Mouse (Mus musculus): ENCODE measurements around the gene Nasp. TPM values are rescaled to one million over a fixed set of nuclear protein-coding genes. Genes with fewer than 3 reads are reported as not detected.
"Not testable (repeated sequence)": the region's sequence is repeated elsewhere in the genome, so short reads cannot be mapped to it uniquely, and the experiment has no call there.

Gene Nasp
- total and polyA plus RNA-seq, 3 experiments, result 3.0 to 18.3 (median 16.9) TPM

DNA sequence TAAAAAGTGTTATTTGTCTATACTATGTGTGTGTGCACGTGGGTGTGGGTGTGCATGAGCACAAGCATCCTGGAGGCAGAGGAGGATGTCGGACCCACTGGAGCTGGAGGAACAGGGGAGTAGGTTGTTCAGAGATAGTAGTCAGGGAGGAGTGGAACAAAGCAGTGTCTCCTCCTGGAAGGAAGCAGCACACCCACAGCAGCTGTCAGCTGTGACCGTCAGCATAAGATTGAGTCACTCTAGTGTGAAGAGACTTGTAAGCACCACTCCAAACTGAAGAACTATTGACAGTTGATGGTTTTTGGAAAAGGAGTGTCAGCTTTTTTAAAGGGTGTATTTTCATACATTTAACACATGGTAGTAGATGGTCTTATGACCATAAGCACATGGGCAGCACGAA lies 38.9 kb upstream of the Nasp start:
- no peaks in the 10 kb centered on the region for H3K79me2 ChIP-seq (replicated peaks; ENCODE audit: control insufficient read depth, insufficient read depth, low read length)
- intact Hi-C loops (cut with DNase I), result no loop called here
- H3K27ac ChIP-seq, result no peak overlapping the region
- H3K4me1 ChIP-seq (ENCODE audit: control insufficient read depth, insufficient read depth, low read length), result no peaks in the 10 kb centered on the region
- no peak for TF ChIP-seq EP300 (IDR thresholded peaks at IDR 0.05; ENCODE audit: insufficient read depth, low read depth, low read length)
- no peak for TF ChIP-seq CTCF (IDR thresholded peaks at IDR 0.05)
- TF ChIP-seq POLR2A (IDR thresholded peaks at IDR 0.05; ENCODE audit: insufficient read depth, low read depth, low read length), result no peak
- no peaks in the 10 kb centered on the region for H3K27me3 ChIP-seq (ENCODE audit: control insufficient read depth, insufficient read depth, low read length)
- H3K4me3 ChIP-seq, result no peak overlapping the region
- no peak for DNase-seq
- H3K9ac ChIP-seq (ENCODE audit: low read depth, low read length), result no peak overlapping the region
- WGBS, result 36% methylated on average over 4 of the region's 4 CpGs
- H3K36me3 ChIP-seq (ENCODE audit: control insufficient read depth, insufficient read depth, low read length), result no peaks in the 10 kb centered on the region

DNA sequence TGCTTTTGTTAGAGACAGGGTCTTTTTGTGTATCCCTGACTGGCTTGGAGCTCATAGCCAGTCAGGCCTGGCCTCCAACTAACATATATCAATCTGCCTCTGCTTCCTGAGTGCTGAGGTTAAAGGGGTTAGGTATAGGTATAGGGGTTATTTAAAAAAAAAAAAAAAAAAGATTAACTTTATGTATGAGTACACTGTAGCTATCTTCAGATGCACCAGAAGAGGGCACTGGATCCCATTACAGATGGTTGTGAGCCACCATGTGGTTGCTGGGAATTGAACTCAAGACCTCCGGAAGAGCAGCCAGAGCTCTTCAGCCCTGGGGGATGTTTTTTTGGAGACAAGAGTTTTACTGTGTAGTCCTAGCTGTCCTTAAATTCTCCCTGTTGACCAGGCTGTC lies 34.3 kb upstream of the Nasp start:
- no peaks in the 10 kb centered on the region for H3K36me3 ChIP-seq (ENCODE audit: control insufficient read depth, insufficient read depth, low read length)
- H3K79me2 ChIP-seq (replicated peaks; ENCODE audit: control insufficient read depth, insufficient read depth, low read length), result no peaks in the 10 kb centered on the region
- no peak overlapping the region for H3K9ac ChIP-seq (ENCODE audit: low read depth, low read length)
- no peak overlapping the region for H3K4me3 ChIP-seq
- TF ChIP-seq POLR2A (IDR thresholded peaks at IDR 0.05; ENCODE audit: insufficient read depth, low read depth, low read length) (no peak), EP300 (IDR thresholded peaks at IDR 0.05; ENCODE audit: insufficient read depth, low read depth, low read length) (no peak), CTCF (IDR thresholded peaks at IDR 0.05) (no peak)
- 100% methylated on average over 1 of the region's 1 CpGs for WGBS
- no peak for DNase-seq
- H3K4me1 ChIP-seq (ENCODE audit: control insufficient read depth, insufficient read depth, low read length), result no peaks in the 10 kb centered on the region
- intact Hi-C loops (cut with DNase I), result no loop called here
- H3K27me3 ChIP-seq (ENCODE audit: control insufficient read depth, insufficient read depth, low read length), result no peaks in the 10 kb centered on the region
- no peak overlapping the region for H3K27ac ChIP-seq

DNA sequence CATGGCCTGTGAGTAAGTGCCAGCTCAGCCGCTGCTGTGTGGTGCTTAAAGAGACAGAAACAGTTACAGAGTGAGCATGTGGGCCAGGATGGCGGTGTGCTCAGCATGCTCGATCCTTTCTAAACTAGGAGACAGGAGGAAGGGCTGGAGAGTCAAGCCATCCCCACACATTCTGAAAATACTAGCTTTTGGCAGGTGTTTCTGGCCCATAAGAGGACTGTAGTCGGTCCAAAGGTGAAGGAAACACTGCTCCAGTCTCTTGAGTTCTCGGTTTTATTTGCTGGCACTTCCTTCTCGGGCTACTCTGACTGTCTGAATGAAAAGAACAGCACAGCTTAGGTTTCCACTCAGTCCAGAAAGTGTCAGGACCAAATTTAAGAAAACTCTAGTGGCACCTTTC lies 33.1 kb upstream of the Nasp start:
- H3K4me3 ChIP-seq, result no peak overlapping the region
- DNase-seq, result no peak
- no peak overlapping the region for H3K27ac ChIP-seq
- TF ChIP-seq EP300 (IDR thresholded peaks at IDR 0.05; ENCODE audit: insufficient read depth, low read depth, low read length) (no peak), POLR2A (IDR thresholded peaks at IDR 0.05; ENCODE audit: insufficient read depth, low read depth, low read length) (no peak), CTCF (IDR thresholded peaks at IDR 0.05) (no peak)
- no peaks in the 10 kb centered on the region for H3K27me3 ChIP-seq (ENCODE audit: control insufficient read depth, insufficient read depth, low read length)
- no peaks in the 10 kb centered on the region for H3K79me2 ChIP-seq (replicated peaks; ENCODE audit: control insufficient read depth, insufficient read depth, low read length)
- 73% methylated on average over 6 of the region's 6 CpGs for WGBS
- no peak overlapping the region for H3K9ac ChIP-seq (ENCODE audit: low read depth, low read length)
- intact Hi-C loops (cut with DNase I), result no loop called here
- H3K4me1 ChIP-seq (ENCODE audit: control insufficient read depth, insufficient read depth, low read length), result no peaks in the 10 kb centered on the region
- no peaks in the 10 kb centered on the region for H3K36me3 ChIP-seq (ENCODE audit: control insufficient read depth, insufficient read depth, low read length)

DNA sequence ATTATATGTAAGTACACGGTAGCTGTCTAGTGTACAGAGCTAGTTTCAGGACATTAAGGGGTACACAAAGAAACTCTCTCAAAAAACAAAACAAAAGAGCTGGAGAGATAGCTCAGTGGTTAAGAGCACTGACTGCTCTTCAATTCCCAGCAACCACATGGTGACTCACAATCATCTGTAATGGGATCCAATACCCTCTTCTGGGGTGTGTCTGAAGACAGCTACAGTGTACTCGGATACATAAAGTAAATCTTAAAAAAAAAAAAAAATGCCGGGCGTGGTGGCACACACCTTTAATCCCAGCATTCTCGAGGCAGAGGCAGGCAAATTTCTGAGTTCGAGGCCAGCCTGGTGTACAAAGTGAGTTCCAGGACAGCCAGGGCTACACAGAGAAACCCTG lies 32.2 kb upstream of the Nasp start:
- H3K9ac ChIP-seq (ENCODE audit: low read depth, low read length); DNase-seq; H3K36me3 ChIP-seq (ENCODE audit: control insufficient read depth, insufficient read depth, low read length); intact Hi-C loops (cut with DNase I); H3K79me2 ChIP-seq (replicated peaks; ENCODE audit: control insufficient read depth, insufficient read depth, low read length); H3K27me3 ChIP-seq (ENCODE audit: control insufficient read depth, insufficient read depth, low read length); H3K4me3 ChIP-seq; H3K4me1 ChIP-seq (ENCODE audit: control insufficient read depth, insufficient read depth, low read length); H3K27ac ChIP-seq: not testable (repeated sequence)
- WGBS, result 78% methylated on average over 6 of the region's 6 CpGs

DNA sequence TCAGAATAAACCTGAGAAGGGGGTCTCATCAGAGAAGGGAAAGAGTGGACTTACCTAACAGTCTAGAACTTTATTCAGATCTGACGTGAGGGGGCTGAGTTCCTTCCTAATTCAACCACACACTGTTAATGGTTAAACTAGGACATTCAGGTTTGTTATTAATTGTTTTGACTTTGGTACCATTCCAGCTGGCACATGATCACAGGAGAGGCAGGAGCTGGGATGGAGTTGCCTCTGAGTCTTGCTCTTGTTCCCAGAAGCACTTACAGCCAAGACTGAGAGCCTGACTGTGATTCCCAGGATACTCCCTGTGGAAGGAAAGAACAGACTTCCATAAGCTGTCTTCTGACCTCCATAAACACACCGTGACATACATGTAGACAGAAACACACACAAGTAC lies 31.7 kb upstream of the Nasp start:
- peaks cover 2% of the 10 kb centered on the region for H3K4me1 ChIP-seq (ENCODE audit: control insufficient read depth, insufficient read depth, low read length)
- no peak for DNase-seq
- intact Hi-C loops (cut with DNase I), result no loop called here

DNA sequence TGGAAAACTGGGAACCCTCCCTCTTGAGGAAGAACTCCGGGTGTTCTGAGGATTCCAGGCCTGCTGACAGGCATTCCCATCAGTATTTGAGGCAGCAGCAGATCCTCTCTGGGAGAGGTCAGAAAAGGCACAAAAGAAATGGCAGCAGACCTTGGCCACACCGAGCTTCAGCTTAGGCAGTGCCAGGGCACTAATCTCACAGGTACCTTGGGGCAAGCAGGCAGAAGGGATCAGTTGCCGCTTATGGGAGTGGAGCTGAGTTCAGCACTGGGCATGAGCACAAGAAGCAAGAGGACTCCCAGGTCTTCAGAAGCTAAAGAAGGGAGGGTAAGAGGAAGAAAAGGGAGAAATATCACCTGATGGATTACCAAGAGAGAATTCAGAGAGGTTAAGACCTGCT lies 30.2 kb upstream of the Nasp start:
- Histone ChIP-seq H3K27ac (no peak overlapping the region), H3K36me3 (ENCODE audit: control insufficient read depth, insufficient read depth, low read length) (no peaks in the 10 kb centered on the region; the same call in 1 of the 2 replicates), H3K9ac (ENCODE audit: low read depth, low read length) (no peak overlapping the region), H3K4me1 (ENCODE audit: control insufficient read depth, insufficient read depth, low read length) (peaks cover 2% of the 10 kb centered on the region), H3K27me3 (ENCODE audit: control insufficient read depth, insufficient read depth, low read length) (no peaks in the 10 kb centered on the region), H3K4me3 (no peak overlapping the region), H3K79me2 (replicated peaks; ENCODE audit: control insufficient read depth, insufficient read depth, low read length) (no peaks in the 10 kb centered on the region)
- 58% methylated on average over 3 of the region's 3 CpGs for WGBS
- intact Hi-C loops (cut with DNase I), result no loop called here
- no peak for TF ChIP-seq CTCF (IDR thresholded peaks at IDR 0.05)
- TF ChIP-seq EP300 (IDR thresholded peaks at IDR 0.05; ENCODE audit: insufficient read depth, low read depth, low read length), result no peak
- no peak for TF ChIP-seq POLR2A (IDR thresholded peaks at IDR 0.05; ENCODE audit: insufficient read depth, low read depth, low read length)
- no peak for DNase-seq

More for the DNA sequence above, 31.7 kb upstream of the Nasp start:
- TF ChIP-seq EP300 (IDR thresholded peaks at IDR 0.05; ENCODE audit: insufficient read depth, low read depth, low read length) (no peak), POLR2A (IDR thresholded peaks at IDR 0.05; ENCODE audit: insufficient read depth, low read depth, low read length) (no peak), CTCF (IDR thresholded peaks at IDR 0.05) (no peak)
- H3K27me3 ChIP-seq (ENCODE audit: control insufficient read depth, insufficient read depth, low read length), result no peaks in the 10 kb centered on the region
- no peak overlapping the region for H3K4me3 ChIP-seq
- H3K36me3 ChIP-seq (ENCODE audit: control insufficient read depth, insufficient read depth, low read length), result no peaks in the 10 kb centered on the region; the same call in 1 of the 2 replicates
- no peaks in the 10 kb centered on the region for H3K79me2 ChIP-seq (replicated peaks; ENCODE audit: control insufficient read depth, insufficient read depth, low read length)
- 34% methylated on average over 2 of the region's 2 CpGs for WGBS
- no peak overlapping the region for H3K27ac ChIP-seq
- H3K9ac ChIP-seq (ENCODE audit: low read depth, low read length), result no peak overlapping the region

All from heart, adult 2 months (tissue).